Mouse (Mus musculus): Measurements from ENCODE around the gene Hps4. TPM values are rescaled to one million over a fixed set of nuclear protein-coding genes. Genes with fewer than 3 reads are reported as not detected.
"Not testable (repeated sequence)": the region's sequence is repeated elsewhere in the genome, so short reads cannot be mapped to it uniquely, and the experiment has no call there.

The Hps4 gene
- total and polyA plus RNA-seq, 2 experiments from 2014 or later = 12.5 to 13.5 TPM

DNA sequence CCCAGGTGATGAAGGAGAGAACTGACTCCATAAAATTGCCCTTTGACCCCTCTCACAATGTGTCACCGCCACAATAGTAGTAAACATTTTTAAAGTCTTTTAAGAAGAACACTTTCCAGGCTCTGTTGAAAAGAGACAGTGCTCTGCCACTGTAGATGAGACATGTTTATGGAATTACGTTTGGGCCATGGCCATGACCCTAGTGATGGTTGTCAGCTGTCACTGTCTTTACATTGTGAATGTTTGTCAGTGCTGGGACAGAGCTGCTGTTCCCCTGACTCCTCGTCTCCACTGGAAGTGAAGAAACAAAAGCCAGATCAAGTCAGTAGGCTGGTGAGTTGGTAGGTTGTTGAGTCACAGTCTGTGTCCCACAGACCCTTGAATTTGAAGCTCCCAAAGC lies 59.6 kb downstream of the Hps4 start:
- Histone ChIP-seq H3K9ac (replicated peaks; ENCODE audit: low read depth, low read length) (no peak overlapping the region), H3K27me3 (ENCODE audit: control insufficient read depth, insufficient read depth, low read length) (peaks cover 7% of the 10 kb centered on the region; the same call in 1 of the 2 replicates), H3K36me3 (replicated peaks; ENCODE audit: control insufficient read depth, insufficient read depth, low read length) (no peaks in the 10 kb centered on the region), H3K4me2 (ENCODE audit: low read depth, low read length) (no peak overlapping the region), H3K4me1 (ENCODE audit: control insufficient read depth, insufficient read depth) (no peaks in the 10 kb centered on the region), H3K4me3 (ENCODE audit: low read depth, low read length) (no peak overlapping the region), H3K9me3 (replicated peaks; ENCODE audit: control insufficient read depth, low read length) (no peaks in the 10 kb centered on the region), H3K27ac (ENCODE audit: low read depth) (no peak overlapping the region)
- WGBS = 47% methylated on average over 3 of the region's 3 CpGs
- ATAC-seq (ENCODE audit: insufficient read depth, low read depth) (no peak), DNase-seq (ENCODE audit: low spot score) (no peak)
- TF ChIP-seq CTCF (IDR thresholded peaks at IDR 0.05; ENCODE audit: low read depth) = no peak

DNA sequence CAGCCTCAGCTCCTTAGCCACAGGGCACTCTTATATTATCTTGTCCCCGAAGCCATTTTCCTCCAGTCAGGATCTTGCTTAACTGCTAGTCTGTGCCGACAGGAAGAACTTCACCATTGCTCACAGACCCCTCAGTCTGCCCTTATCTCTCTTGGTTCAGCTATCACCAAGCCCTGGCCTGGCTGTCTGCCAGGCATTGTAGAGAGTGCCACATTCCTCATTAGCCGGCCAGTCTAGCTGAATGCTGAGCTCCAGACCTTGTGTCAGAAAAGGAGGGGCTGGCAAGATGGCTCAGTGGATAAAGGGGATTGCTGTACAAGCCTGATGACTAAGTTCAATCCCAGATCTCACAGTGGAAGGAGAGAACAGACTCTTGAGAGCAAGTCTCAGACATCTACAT lies 63.1 kb downstream of the Hps4 start:
- H3K27me3 ChIP-seq (ENCODE audit: control insufficient read depth, insufficient read depth, low read length) = peaks cover 19% of the 10 kb centered on the region
- WGBS = 10% methylated on average over 3 of the region's 3 CpGs
- no peak for TF ChIP-seq CTCF (IDR thresholded peaks at IDR 0.05; ENCODE audit: low read depth)
- no peak for TF ChIP-seq EP300 (IDR thresholded peaks at IDR 0.05; ENCODE audit: low read depth)
- DNase-seq (ENCODE audit: low spot score) (no peak), ATAC-seq (ENCODE audit: insufficient read depth, low read depth) (no peak)
- no peak overlapping the region for H3K4me2 ChIP-seq (ENCODE audit: low read depth, low read length)
- H3K36me3 ChIP-seq (replicated peaks; ENCODE audit: control insufficient read depth, insufficient read depth, low read length) = no peaks in the 10 kb centered on the region
- no peak overlapping the region for H3K27ac ChIP-seq (ENCODE audit: low read depth)
- no peak overlapping the region for H3K9ac ChIP-seq (replicated peaks; ENCODE audit: low read depth, low read length)
- no peaks in the 10 kb centered on the region for H3K9me3 ChIP-seq (replicated peaks; ENCODE audit: control insufficient read depth, low read length)
- no peaks in the 10 kb centered on the region for H3K4me1 ChIP-seq (ENCODE audit: control insufficient read depth, insufficient read depth)
- H3K4me3 ChIP-seq (ENCODE audit: low read depth, low read length) = no peak overlapping the region

DNA sequence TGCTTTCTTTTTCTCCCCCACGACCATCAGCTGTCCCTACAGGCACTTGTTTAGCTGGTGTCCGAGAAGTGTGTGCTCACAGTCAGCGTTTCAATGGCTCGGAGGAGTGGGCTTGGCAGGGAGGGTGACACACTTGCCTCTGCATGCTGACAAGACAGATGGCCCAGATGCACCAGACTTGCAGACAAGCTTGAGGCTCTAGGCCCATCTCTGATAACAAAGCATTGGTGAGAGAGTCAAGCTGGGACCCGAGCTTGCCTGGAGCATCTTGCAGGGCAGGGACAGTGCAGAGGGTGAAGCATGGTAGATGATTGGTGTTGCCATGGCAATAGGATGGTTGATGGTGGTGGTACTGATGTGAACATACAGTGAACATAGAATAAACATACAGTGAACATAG lies 66.4 kb downstream of the Hps4 start:
- 53% methylated on average over 5 of the region's 5 CpGs for WGBS
- H3K27me3 ChIP-seq (ENCODE audit: control insufficient read depth, insufficient read depth, low read length) = peaks cover 29% of the 10 kb centered on the region
- H3K9ac ChIP-seq (replicated peaks; ENCODE audit: low read depth, low read length) = no peak overlapping the region
- H3K4me3 ChIP-seq (ENCODE audit: low read depth, low read length) = no peak overlapping the region
- no peak for DNase-seq (ENCODE audit: low spot score)
- no peaks in the 10 kb centered on the region for H3K36me3 ChIP-seq (replicated peaks; ENCODE audit: control insufficient read depth, insufficient read depth, low read length)
- no peaks in the 10 kb centered on the region for H3K9me3 ChIP-seq (replicated peaks; ENCODE audit: control insufficient read depth, low read length)
- TF ChIP-seq CTCF (IDR thresholded peaks at IDR 0.05; ENCODE audit: low read depth) (no peak), EP300 (IDR thresholded peaks at IDR 0.05; ENCODE audit: low read depth) (no peak)
- no peak for ATAC-seq (ENCODE audit: insufficient read depth, low read depth)
- H3K4me1 ChIP-seq (ENCODE audit: control insufficient read depth, insufficient read depth) = no peaks in the 10 kb centered on the region
- no peak overlapping the region for H3K4me2 ChIP-seq (ENCODE audit: low read depth, low read length)
- no peak overlapping the region for H3K27ac ChIP-seq (ENCODE audit: low read depth)

DNA sequence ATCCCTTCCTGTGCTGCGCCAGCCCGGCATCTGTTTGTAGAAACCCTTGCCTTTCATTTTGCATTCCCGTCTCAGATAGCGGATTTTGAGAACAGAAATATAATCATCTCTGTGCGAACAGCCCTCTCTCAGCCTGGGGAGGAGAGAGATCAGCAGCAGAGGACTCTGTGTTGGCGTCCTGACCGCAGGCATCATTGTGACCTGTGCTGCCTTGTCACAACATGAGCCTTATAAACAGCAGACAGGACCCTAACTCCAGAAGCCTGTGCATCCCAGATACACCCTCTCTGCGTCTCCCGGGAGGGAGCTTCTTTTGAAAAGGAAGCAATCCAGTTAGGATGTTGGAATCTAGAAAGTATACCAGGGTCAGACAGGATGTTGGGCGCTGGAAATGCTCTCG lies 68.2 kb downstream of the Hps4 start:
- Histone ChIP-seq H3K36me3 (replicated peaks; ENCODE audit: control insufficient read depth, insufficient read depth, low read length) (no peaks in the 10 kb centered on the region), H3K4me1 (ENCODE audit: control insufficient read depth, insufficient read depth) (no peaks in the 10 kb centered on the region), H3K27me3 (ENCODE audit: control insufficient read depth, insufficient read depth, low read length) (peaks cover 29% of the 10 kb centered on the region), H3K9me3 (replicated peaks; ENCODE audit: control insufficient read depth, low read length) (no peaks in the 10 kb centered on the region), H3K27ac (ENCODE audit: low read depth) (no peak overlapping the region), H3K4me2 (ENCODE audit: low read depth, low read length) (no peak overlapping the region), H3K9ac (replicated peaks; ENCODE audit: low read depth, low read length) (no peak overlapping the region), H3K4me3 (ENCODE audit: low read depth, low read length) (no peak overlapping the region)
- DNase-seq (ENCODE audit: low spot score) = no peak
- TF ChIP-seq EP300 (IDR thresholded peaks at IDR 0.05; ENCODE audit: low read depth) (no peak), CTCF (IDR thresholded peaks at IDR 0.05; ENCODE audit: low read depth) (no peak)
- ATAC-seq (ENCODE audit: insufficient read depth, low read depth) = no peak
- WGBS = 38% methylated on average over 11 of the region's 11 CpGs

DNA sequence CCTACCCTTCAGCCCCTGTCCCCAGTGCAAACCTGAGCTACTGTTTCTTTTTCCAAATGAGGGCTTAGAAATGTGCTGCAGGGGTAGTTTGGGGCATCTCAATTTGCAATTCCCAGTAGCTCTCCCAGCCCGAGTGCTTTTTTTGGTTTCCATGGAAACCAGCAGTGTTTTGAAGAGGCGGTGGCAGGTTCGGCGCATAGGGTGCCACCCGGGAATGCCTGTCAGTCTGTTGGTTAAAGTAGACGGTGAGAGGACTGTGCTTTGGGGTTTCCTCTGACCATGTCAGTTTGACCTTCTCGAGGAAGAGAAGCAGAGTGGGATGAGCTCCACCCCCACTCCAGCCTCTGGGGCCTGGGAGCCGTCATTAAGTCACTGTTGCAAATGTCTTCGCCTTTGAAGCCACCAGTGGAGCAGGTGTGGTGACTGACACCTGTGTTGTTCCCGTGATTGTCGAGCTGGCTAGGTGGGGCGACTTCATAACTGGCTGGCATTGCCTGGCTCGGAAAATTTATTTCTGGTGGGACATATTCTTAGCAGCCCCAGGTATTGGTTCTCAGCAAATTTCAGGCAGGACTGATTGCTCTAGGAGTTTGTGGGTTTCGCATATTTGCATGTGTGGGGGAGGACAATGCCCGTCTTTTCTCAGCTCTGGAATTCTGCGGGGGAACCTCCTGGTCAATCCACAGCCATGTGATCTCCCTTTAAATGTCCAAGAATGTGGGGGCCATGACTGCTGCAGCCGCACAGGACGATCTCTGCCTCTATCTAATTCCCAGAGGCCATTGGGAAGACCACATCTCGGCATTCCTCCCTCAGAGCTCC lies 68.8 kb downstream of the Hps4 start:
- Histone ChIP-seq H3K4me1 (ENCODE audit: control insufficient read depth, insufficient read depth) (no peaks in the 10 kb centered on the region), H3K27ac (ENCODE audit: low read depth) (no peak overlapping the region), H3K9ac (replicated peaks; ENCODE audit: low read depth, low read length) (no peak overlapping the region), H3K27me3 (ENCODE audit: control insufficient read depth, insufficient read depth, low read length) (peaks cover 29% of the 10 kb centered on the region), H3K4me2 (ENCODE audit: low read depth, low read length) (no peak overlapping the region), H3K36me3 (replicated peaks; ENCODE audit: control insufficient read depth, insufficient read depth, low read length) (no peaks in the 10 kb centered on the region), H3K9me3 (replicated peaks; ENCODE audit: control insufficient read depth, low read length) (no peaks in the 10 kb centered on the region), H3K4me3 (ENCODE audit: low read depth, low read length) (no peak overlapping the region)
- DNase-seq (ENCODE audit: low spot score) = no peak
- WGBS = 13% methylated on average over 19 of the region's 19 CpGs
- no peak for TF ChIP-seq EP300 (IDR thresholded peaks at IDR 0.05; ENCODE audit: low read depth)
- TF ChIP-seq CTCF (IDR thresholded peaks at IDR 0.05; ENCODE audit: low read depth) = no peak
- ATAC-seq (ENCODE audit: insufficient read depth, low read depth) = no peak

DNA sequence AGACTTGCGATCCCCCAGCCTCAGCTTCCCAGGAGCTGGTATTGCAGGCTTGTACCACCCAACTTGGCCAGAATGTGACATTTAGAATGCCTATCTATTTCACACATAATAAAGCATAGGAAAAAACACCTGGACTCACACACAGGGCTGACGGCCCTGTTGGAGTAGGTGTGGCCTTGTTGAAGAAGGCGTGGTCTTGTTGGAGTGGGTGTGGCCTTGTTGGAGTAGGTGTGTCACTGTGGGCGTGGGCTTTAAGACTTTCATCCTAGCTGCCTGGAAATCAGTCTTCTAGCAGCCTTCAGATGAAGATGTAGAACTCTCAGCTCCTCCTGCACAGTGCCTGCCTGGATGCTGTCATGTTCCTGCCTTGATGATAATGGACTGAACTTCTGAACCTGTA lies 69.9 kb downstream of the Hps4 start:
- WGBS = 70% methylated on average over 4 of the region's 4 CpGs
- not testable (repeated sequence) for H3K4me1 ChIP-seq (ENCODE audit: control insufficient read depth, insufficient read depth); H3K4me3 ChIP-seq (ENCODE audit: low read depth, low read length); H3K9me3 ChIP-seq (replicated peaks; ENCODE audit: control insufficient read depth, low read length); DNase-seq (ENCODE audit: low spot score); H3K27ac ChIP-seq (ENCODE audit: low read depth); ATAC-seq (ENCODE audit: insufficient read depth, low read depth); H3K36me3 ChIP-seq (replicated peaks; ENCODE audit: control insufficient read depth, insufficient read depth, low read length); H3K9ac ChIP-seq (replicated peaks; ENCODE audit: low read depth, low read length); H3K4me2 ChIP-seq (ENCODE audit: low read depth, low read length)
- H3K27me3 ChIP-seq (ENCODE audit: control insufficient read depth, insufficient read depth, low read length) = peaks cover 37% of the 10 kb centered on the region

Data from heart, postnatal 0 days (tissue).